Mouse (Mus musculus) central nervous system, embryonic 11.5 days (tissue): ENCODE results near the gene Heyl. TPM values are rescaled to one million over a fixed set of nuclear protein-coding genes. Genes with fewer than 3 reads are reported as not detected.

ENCODE experiments used
- polyA plus RNA-seq: library from polyadenylated mRNA; depleted of rRNA; stranded (reverse); fragments of >200 nt; gene quantifications from 2 replicates; pipeline ENCODE4 v1.2.3, GENCODE M21; 2012; rRNA removed

Heyl gene
- polyA plus RNA-seq, result 3.7 and 8.3 TPM in 2 replicates

GRCm38 (mm10) chr4:123233492-123234084, at the start of gene Heyl:
Heyl (plus strand) TSS chr4:123233556.

GRCm38 (mm10) chr4:123201186-123202093, 31.9 kb upstream of the Heyl start, which contains the start of gene Nt5c1a:
Nt5c1a (plus strand) TSS chr4:123201504.

DNA sequence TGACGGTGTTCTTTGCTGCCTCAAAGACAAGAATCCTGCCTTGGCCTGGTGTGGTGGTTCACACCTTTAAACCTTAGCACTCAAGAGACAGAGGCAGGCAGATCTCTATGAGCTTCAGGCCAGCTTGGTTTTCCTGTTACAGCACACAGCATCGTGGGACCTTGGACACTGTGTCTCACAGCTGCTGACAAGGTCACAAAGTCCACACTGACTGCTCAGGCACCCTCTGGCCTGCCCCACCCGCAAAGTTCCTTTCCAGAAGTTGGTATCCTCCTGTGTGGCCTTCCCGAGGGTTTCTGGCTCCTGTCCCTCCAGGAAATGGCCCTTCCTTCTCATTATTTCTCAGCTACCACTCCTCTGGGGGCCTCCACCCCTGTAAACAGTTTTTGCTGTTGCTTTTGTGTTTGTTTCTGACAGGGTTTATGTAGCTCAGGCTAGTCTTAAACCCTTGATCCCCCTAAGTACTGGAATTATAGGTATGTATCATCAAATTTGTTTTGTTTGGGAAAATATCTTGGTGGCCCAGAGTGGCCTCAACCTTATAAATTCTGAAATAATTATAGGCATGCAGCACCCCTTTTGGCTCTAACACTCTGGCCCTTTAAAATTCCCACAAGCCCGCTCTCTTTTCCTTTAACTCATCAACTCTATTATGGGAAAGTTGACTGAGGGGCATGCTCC, 28.5 kb downstream of the Heyl start, which contains the start of gene Pabpc4:
Pabpc4 (plus strand) TSS at position 631 of the 681 bp plus-strand sequence.

Other genes with a start within 250 kb of the Heyl start
- gene Mycl, start 237.9 kb upstream of the Heyl start, polyA plus RNA-seq, result 54.9 and 101 TPM in 2 replicates
- 20.1 and 23.6 TPM in 2 replicates for gene Trit1, start 217.0 kb upstream of the Heyl start, polyA plus RNA-seq
- gene Bmp8b, start 128.4 kb upstream of the Heyl start, polyA plus RNA-seq, result 0.17 and 0.39 TPM in 2 replicates
- 0.08 and 0.16 TPM in 2 replicates for gene Oxct2b, start 117.3 kb upstream of the Heyl start, polyA plus RNA-seq
- gene Ppie, start 93.6 kb upstream of the Heyl start, polyA plus RNA-seq, result 72.2 and 73.3 TPM in 2 replicates
- gene Hpcal4, start 50.3 kb upstream of the Heyl start, polyA plus RNA-seq, result 0.34 and 0.41 TPM in 2 replicates
- 0.04 TPM in 1 of 2 replicates, not detected in the other for gene Nt5c1a, start 32.1 kb upstream of the Heyl start, polyA plus RNA-seq
- 111 and 116 TPM in 2 replicates for gene Pabpc4, start 28.8 kb downstream of the Heyl start, polyA plus RNA-seq
- gene Oxct2a, start 90.1 kb downstream of the Heyl start, polyA plus RNA-seq, result 0.04 TPM in 1 of 2 replicates, not detected in the other
- gene Bmp8a, start 109.7 kb downstream of the Heyl start, polyA plus RNA-seq, result 0.12 and 0.18 TPM in 2 replicates